In genomic region chr2:33515856-33516255, GRCm38 (mm10) we compare ENCODE assay signal across 26 mouse cellular contexts. TPM values are rescaled to one million over a fixed set of nuclear protein-coding genes. Genes with fewer than 3 reads are reported as not detected.
DNase-seq lines count a peak whose midpoint lies in the region; ATAC-seq and TF ChIP-seq lines count a peak whose summit lies in the region.
"Had no signal": no experiment of that assay in that cellular context is flagged by ENCODE, and none has a peak within 500 bp of the region (broad histone marks: within the 10 kb centered on the region; RNA-seq: fewer than 3 reads in every experiment).

No protein-coding gene starts in this region.

- H3K27ac ChIP-seq in hindbrain, embryonic 12.5 days = peak overlapping the region; percentile 49; the same call in 1 of the 2 replicates
- no peak overlapping the region for H3K27ac ChIP-seq in hindbrain, embryonic 11.5 days (ENCODE audit: low read depth, low read length)
- H3K27ac ChIP-seq in neural tube, embryonic 12.5 days = no peak overlapping the region
- no peak overlapping the region for H3K27ac ChIP-seq in limb, embryonic 14.5 days (replicated peaks; ENCODE audit: low read depth, low read length)
- H3K27ac ChIP-seq: embryonic facial prominence, embryonic 15.5 days; heart, embryonic 10.5 days; hindbrain, embryonic 15.5 days; liver, embryonic 12.5 days; lung, embryonic 15.5 days; macrophage; midbrain, embryonic 12.5 days; stomach, postnatal 0 days had no signal

- no peak for DNase-seq in hindbrain, embryonic 11.5 days (ENCODE audit: low spot score)
- DNase-seq in neural tube, embryonic 10.5 days (ENCODE audit: extremely low spot score, low spot score) = no peak
- DNase-seq in limb, embryonic 14.5 days (ENCODE audit: low spot score) = no peak
- DNase-seq in left cerebral cortex, postnatal 25 days (ENCODE audit: low spot score in 2 of 2) = no peak
- no peak for DNase-seq in adrenal gland, adult 8-10 months
- no peak for DNase-seq in yolk sac, embryonic 10.5 days (ENCODE audit: low spot score)
- DNase-seq: adrenal gland, postnatal 25 days; cerebellum, adult 18-20 months; cerebellum, postnatal 25 days; forebrain, postnatal 0 days; gastrocnemius, postnatal 36 days; kidney, adult 8-10 months; right cerebral cortex, adult 18-20 months had no signal

- H3K9ac ChIP-seq in hindbrain, embryonic 12.5 days = no peak overlapping the region
- H3K9ac ChIP-seq in hindbrain, embryonic 11.5 days (ENCODE audit: low read depth, low read length) = no peak overlapping the region
- H3K9ac ChIP-seq in neural tube, embryonic 12.5 days = no peak overlapping the region
- peak overlapping the region; percentile 16; the same call in 1 of the 2 replicates for H3K9ac ChIP-seq in limb, embryonic 14.5 days (ENCODE audit: low read depth, low read length, severe bottlenecking)
- H3K9ac ChIP-seq: embryonic facial prominence, embryonic 15.5 days; forebrain, postnatal 0 days; hindbrain, embryonic 15.5 days; liver, embryonic 12.5 days; lung, embryonic 15.5 days; midbrain, embryonic 12.5 days had no signal

- 74% methylated on average over 19 of the region's 19 CpGs for WGBS in hindbrain, embryonic 12.5 days
- 81% methylated on average over 19 of the region's 19 CpGs for WGBS in hindbrain, embryonic 11.5 days
- 38% methylated on average over 19 of the region's 19 CpGs for WGBS in neural tube, embryonic 12.5 days
- 26% methylated on average over 19 of the region's 19 CpGs for WGBS in limb, embryonic 14.5 days

- no peak overlapping the region for H3K4me3 ChIP-seq in hindbrain, embryonic 12.5 days
- no peak overlapping the region for H3K4me3 ChIP-seq in hindbrain, embryonic 11.5 days (ENCODE audit: low read depth, low read length)
- H3K4me3 ChIP-seq in neural tube, embryonic 12.5 days = no peak overlapping the region
- H3K4me3 ChIP-seq in limb, embryonic 14.5 days (replicated peaks; ENCODE audit: low read length) = peak overlapping the region; percentile 8; the same call in 1 of the 2 replicates
- H3K4me3 ChIP-seq: embryonic facial prominence, embryonic 15.5 days; heart, embryonic 10.5 days; hindbrain, embryonic 15.5 days; liver, embryonic 12.5 days; lung, embryonic 15.5 days; midbrain, embryonic 12.5 days; myocyte had no signal

- H3K4me2 ChIP-seq in hindbrain, embryonic 12.5 days (replicated peaks) = no peak overlapping the region
- no peak overlapping the region for H3K4me2 ChIP-seq in hindbrain, embryonic 11.5 days (replicated peaks; ENCODE audit: low read depth, low read length)
- peak overlapping the region; percentile 33 for H3K4me2 ChIP-seq in neural tube, embryonic 12.5 days (replicated peaks)
- peak overlapping the region; percentile 34; the same call in 1 of the 2 replicates for H3K4me2 ChIP-seq in limb, embryonic 14.5 days (replicated peaks; ENCODE audit: low read depth, low read length, severe bottlenecking)
- H3K4me2 ChIP-seq: embryonic facial prominence, embryonic 15.5 days; hindbrain, embryonic 15.5 days; liver, embryonic 12.5 days; lung, embryonic 15.5 days; midbrain, embryonic 12.5 days had no signal

- no peaks in the 10 kb centered on the region for H3K36me3 ChIP-seq in hindbrain, embryonic 12.5 days
- no peaks in the 10 kb centered on the region for H3K36me3 ChIP-seq in hindbrain, embryonic 11.5 days (ENCODE audit: control insufficient read depth, insufficient read depth, low read length)
- no peaks in the 10 kb centered on the region for H3K36me3 ChIP-seq in neural tube, embryonic 12.5 days
- no peaks in the 10 kb centered on the region for H3K36me3 ChIP-seq in limb, embryonic 14.5 days (ENCODE audit: control insufficient read depth, insufficient read depth, low read length)
- H3K36me3 ChIP-seq: embryonic facial prominence, embryonic 15.5 days; G1E; heart, embryonic 10.5 days; hindbrain, embryonic 15.5 days; liver, embryonic 12.5 days; lung, embryonic 15.5 days; midbrain, embryonic 12.5 days had no signal

- H3K4me1 ChIP-seq in hindbrain, embryonic 12.5 days = no peaks in the 10 kb centered on the region
- no peaks in the 10 kb centered on the region for H3K4me1 ChIP-seq in hindbrain, embryonic 11.5 days (replicated peaks; ENCODE audit: control insufficient read depth, insufficient read depth, low read length)
- 0 out of 2 replicates have a peak, but pooled peaks cover 8% of the 10 kb centered on the region for H3K4me1 ChIP-seq in neural tube, embryonic 12.5 days
- H3K4me1 ChIP-seq in limb, embryonic 14.5 days (ENCODE audit: control insufficient read depth, insufficient read depth, low read length) = peaks cover 7% of the 10 kb centered on the region
- H3K4me1 ChIP-seq: embryonic facial prominence, embryonic 15.5 days; heart, embryonic 10.5 days; lung, embryonic 15.5 days; midbrain, embryonic 12.5 days had no signal

- no peaks in the 10 kb centered on the region for H3K9me3 ChIP-seq in hindbrain, embryonic 12.5 days (replicated peaks)
- H3K9me3 ChIP-seq in hindbrain, embryonic 11.5 days (ENCODE audit: control insufficient read depth, low read length) = no peaks in the 10 kb centered on the region
- H3K9me3 ChIP-seq in neural tube, embryonic 12.5 days = no peaks in the 10 kb centered on the region
- H3K9me3 ChIP-seq in limb, embryonic 14.5 days (ENCODE audit: control insufficient read depth, low read length) = no peaks in the 10 kb centered on the region
- H3K9me3 ChIP-seq: embryonic facial prominence, embryonic 15.5 days; G1E; heart, embryonic 10.5 days; hindbrain, embryonic 15.5 days; liver, embryonic 12.5 days; lung, embryonic 15.5 days; midbrain, embryonic 12.5 days had no signal

- intact Hi-C loops in left cerebral cortex, postnatal 25 days (cut with DNase I) = no loop called here

- ATAC-seq in hindbrain, embryonic 12.5 days (ENCODE audit: low FRiP score) = no peak
- no peak for ATAC-seq in hindbrain, embryonic 11.5 days (ENCODE audit: low FRiP score)
- ATAC-seq in neural tube, embryonic 12.5 days (ENCODE audit: low FRiP score, low read depth) = peak; percentile 66; the same call in 1 of the 2 replicates
- ATAC-seq in limb, embryonic 14.5 days (ENCODE audit: low FRiP score, low read depth) = no peak
- ATAC-seq: CD4-positive, CD25-positive, alpha-beta regulatory T cell, adult 4 months; forebrain, postnatal 0 days; liver, embryonic 12.5 days had no signal

- H3K27me3 ChIP-seq in hindbrain, embryonic 12.5 days = no peaks in the 10 kb centered on the region
- no peaks in the 10 kb centered on the region for H3K27me3 ChIP-seq in hindbrain, embryonic 11.5 days (ENCODE audit: control insufficient read depth, insufficient read depth, low read length)
- H3K27me3 ChIP-seq in neural tube, embryonic 12.5 days (replicated peaks) = no peaks in the 10 kb centered on the region; the same call in 1 of the 2 replicates
- H3K27me3 ChIP-seq in limb, embryonic 14.5 days (ENCODE audit: control insufficient read depth, insufficient read depth, low read length) = 0 out of 2 replicates have a peak, but pooled peaks cover 4% of the 10 kb centered on the region
- H3K27me3 ChIP-seq: embryonic facial prominence, embryonic 15.5 days; lung, embryonic 15.5 days had no signal

- no peak for TF ChIP-seq POLR2A in limb, embryonic 14.5 days (IDR thresholded peaks at IDR 0.05; ENCODE audit: borderline replicate concordance, extremely low read depth, insufficient read depth, insufficient read length)

RNA-seq across cellular contexts. Expression of gene Zbtb43, which starts 47.5 kb away (rescaled TPM):
- polyA plus RNA-seq in hindbrain, embryonic 12.5 days (2016; fragmentation: Nextera tagmentation; extraction: Ambion mirVana) = 26.5 and 27.3 TPM in 2 replicates
- 24.8 and 31.2 TPM in 2 replicates for polyA plus RNA-seq in hindbrain, embryonic 11.5 days (2014; fragmentation: Nextera tagmentation; extraction: Ambion mirVana)
- polyA plus RNA-seq in neural tube, embryonic 12.5 days (2016; fragmentation: Nextera tagmentation; extraction: Ambion mirVana) = 23.0 and 23.5 TPM in 2 replicates
- 13.6 and 15.0 TPM in 2 replicates for polyA plus RNA-seq in limb, embryonic 14.5 days (2012; rRNA removed)
- polyA plus RNA-seq in limb, embryonic 14.5 days (2014; fragmentation: Nextera tagmentation; extraction: Ambion mirVana) = 18.3 and 19.0 TPM in 2 replicates
- 10 to 100 TPM; 30.9 to 36.0 TPM for total RNA-seq in left cerebral cortex, postnatal 25 days (2021)
- 10 to 100 TPM; 18.1 to 24.5 (median 22.5) TPM for total RNA-seq in adrenal gland, adult 8-10 months (2022)

Comparison
In these comparisons a context has a peak if more than half of its experiments do, and no peak if none do; other contexts are left out.
1. H3K4me2 ChIP-seq: peak in neural tube, embryonic 12.5 days (single experiment) and limb, embryonic 14.5 days (single experiment); none in hindbrain, embryonic 12.5 days (single experiment) and hindbrain, embryonic 11.5 days (single experiment).